Mouse (Mus musculus) stomach, postnatal 0 days (tissue): ENCODE results near the gene Nup35.

Experiments
- CTCF ChIP-seq: IDR thresholded peaks from 2 replicates; pipeline ENCODE4 v1.5.1; 2016; ENCODE audit warnings: antibody characterized with exemption, low read depth, mild to moderate bottlenecking, moderate library complexity
- EP300 ChIP-seq: optimal IDR thresholded peaks from 2 replicates; pipeline ENCODE3; 2016; ENCODE audit warnings: antibody characterized with exemption

- TF ChIP-seq CTCF (no peak), EP300 (no peak)
Measured at GRCm38 (mm10) chr2:80612286-80612685, 4.8 kb upstream of the Nup35 start.
